Mouse (Mus musculus) heart, adult 2 months (tissue): ENCODE data around the gene Ddx56. TPM values are rescaled to one million over a fixed set of nuclear protein-coding genes. Genes with fewer than 3 reads are reported as not detected.
A peak's percentile ranks its signal among the peaks of the same experiment; 100 is the strongest.

Source experiments
- DNase-seq, 2 experiments: peaks; one replicate each; pipeline ENCODE4 v3.0.0; 2021
- H3K27ac ChIP-seq: fragments of 200-600 bp; 2 replicates; pipeline ENCODE4 v1.8.1; 2022
- H3K27me3 ChIP-seq: fragments of 200-500 bp; 2 replicates; pipeline ENCODE4 v1.6.1; 2012; ENCODE audit warnings: mild to moderate bottlenecking, low read length, inconsistent platforms, mixed read lengths; ENCODE audit not compliant: control insufficient read depth, insufficient read depth
- H3K36me3 ChIP-seq: fragments of 200-500 bp; 2 replicates; pipeline ENCODE4 v1.6.1; 2012; ENCODE audit warnings: low read length, inconsistent platforms; ENCODE audit not compliant: control insufficient read depth, insufficient read depth
- H3K4me1 ChIP-seq: fragments of 200-500 bp; 2 replicates; pipeline ENCODE4 v1.6.1; 2011; ENCODE audit warnings: low read length; ENCODE audit not compliant: control insufficient read depth, insufficient read depth
- H3K4me3 ChIP-seq: fragments of 200-600 bp; 2 replicates; pipeline ENCODE4 v1.8.1; 2022
- H3K79me2 ChIP-seq: fragments of 200-500 bp; replicated peaks from 2 replicates; pipeline ENCODE4 v1.6.1; 2012; ENCODE audit warnings: mild to moderate bottlenecking, inconsistent platforms, low read length, moderate library complexity, mixed read lengths; ENCODE audit not compliant: control insufficient read depth, insufficient read depth
- H3K9ac ChIP-seq: fragments of 200-500 bp; 2 replicates; pipeline ENCODE4 v1.6.1; 2012; ENCODE audit warnings: low read depth, mild to moderate bottlenecking, control low read depth, inconsistent platforms, low read length, mixed read lengths
- CTCF ChIP-seq: fragments of 200-600 bp; IDR thresholded peaks from 2 replicates; pipeline ENCODE4 v1.8.1; 2022; ENCODE audit warnings: antibody characterized with exemption, mild to moderate bottlenecking, moderate library complexity
- EP300 ChIP-seq: fragments of 200-500 bp; IDR thresholded peaks from 2 replicates; pipeline ENCODE4 v1.6.1; 2011; ENCODE audit warnings: low read depth, low read length, control low read depth; ENCODE audit not compliant: insufficient read depth
- POLR2A ChIP-seq: fragments of 200-500 bp; IDR thresholded peaks from 2 replicates; pipeline ENCODE4 v1.6.1; 2011; ENCODE audit warnings: mild to moderate bottlenecking, low read depth, low read length, control low read depth; ENCODE audit not compliant: insufficient read depth
- WGBS: fragments of 180-500 bp; shearing (Covaris S2); methylation state at CpG from one replicate; pipeline ENCODE4 v1.1.7; 2018; 5-methylcytosine and 5-hydroxymethylcytosine counted together
- intact Hi-C: fragments of 180-260 bp; cut with DNase I; formaldehyde crosslinking; loops from one replicate; pipeline ENCODE4 v1.15.1; 2025
- polyA plus RNA-seq: library from polyadenylated mRNA; depleted of rRNA; stranded (reverse); fragments of >200 nt; gene quantifications from 2 replicates; pipeline ENCODE4 v1.2.3, GENCODE M21; 2012
- total RNA-seq, 2 experiments: library from RNA; stranded (reverse); gene quantifications; 2 replicates each; pipeline ENCODE4 v1.2.3; 2021

Ddx56 gene
- total and polyA plus RNA-seq, 3 experiments, result 19.7 to 22.0 (median 21.1) TPM

DNA sequence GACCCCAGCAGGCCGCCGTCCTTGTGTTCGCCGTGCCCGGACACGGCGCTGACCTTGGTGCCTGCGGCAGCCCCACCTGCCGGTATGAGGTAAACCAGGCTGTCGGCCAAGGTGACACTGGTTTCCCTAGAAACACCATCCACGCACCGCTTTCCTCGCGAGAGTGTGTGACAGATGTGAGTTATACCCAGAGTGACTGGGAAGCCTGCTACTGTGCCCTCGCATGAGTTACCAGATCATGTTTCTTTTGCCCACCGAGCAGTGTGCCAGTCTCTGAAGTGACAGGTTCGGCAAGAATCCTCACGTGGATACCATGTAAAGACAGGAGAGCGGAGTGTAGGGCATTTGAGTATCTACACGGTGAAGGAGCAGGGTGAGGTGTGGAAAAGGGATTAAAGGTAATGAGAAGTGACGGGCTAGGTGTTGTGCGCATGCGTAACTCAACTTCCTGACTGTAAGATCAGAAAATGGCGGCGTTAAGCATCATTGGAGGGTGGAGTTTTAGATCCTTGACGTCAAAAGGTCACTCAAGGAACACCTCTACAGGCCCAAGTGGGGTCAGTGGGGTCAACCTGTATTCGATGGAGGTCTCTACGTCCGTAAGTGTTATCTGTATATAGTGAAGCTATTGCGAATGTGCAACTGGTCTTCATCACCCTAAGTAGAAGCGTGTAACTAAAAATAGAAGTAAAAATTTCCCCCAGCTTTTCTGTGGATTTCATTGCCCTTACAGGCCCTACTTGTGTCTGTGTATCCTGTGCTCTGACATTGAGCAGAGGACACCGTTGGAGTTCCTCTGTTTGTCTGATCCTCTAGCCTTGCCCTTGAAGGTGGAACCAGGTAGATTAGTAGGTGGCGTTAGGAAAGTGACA is 24.8 kb upstream of the Ddx56 start:
- no peaks in the 10 kb centered on the region for H3K27me3 ChIP-seq
- H3K27ac ChIP-seq, result peak overlapping the region; percentile 99
- H3K36me3 ChIP-seq, result peaks cover 5% of the 10 kb centered on the region; the same call in 1 of the 2 replicates
- H3K79me2 ChIP-seq, result no peaks in the 10 kb centered on the region; the same call in 1 of the 2 replicates
- no peak for DNase-seq
- intact Hi-C loops, result no loop called here
- TF ChIP-seq EP300, result no peak
- TF ChIP-seq POLR2A, result peak; percentile 70; the same call in 1 of the 2 replicates
- peak; percentile 52 for TF ChIP-seq CTCF
- H3K9ac ChIP-seq, result peak overlapping the region; percentile 92
- WGBS, result 11% methylated on average over 33 of the region's 33 CpGs
- H3K4me1 ChIP-seq, result peaks cover 4% of the 10 kb centered on the region; the same call in 1 of the 2 replicates
- H3K4me3 ChIP-seq, result peak overlapping the region; percentile 80

DNA sequence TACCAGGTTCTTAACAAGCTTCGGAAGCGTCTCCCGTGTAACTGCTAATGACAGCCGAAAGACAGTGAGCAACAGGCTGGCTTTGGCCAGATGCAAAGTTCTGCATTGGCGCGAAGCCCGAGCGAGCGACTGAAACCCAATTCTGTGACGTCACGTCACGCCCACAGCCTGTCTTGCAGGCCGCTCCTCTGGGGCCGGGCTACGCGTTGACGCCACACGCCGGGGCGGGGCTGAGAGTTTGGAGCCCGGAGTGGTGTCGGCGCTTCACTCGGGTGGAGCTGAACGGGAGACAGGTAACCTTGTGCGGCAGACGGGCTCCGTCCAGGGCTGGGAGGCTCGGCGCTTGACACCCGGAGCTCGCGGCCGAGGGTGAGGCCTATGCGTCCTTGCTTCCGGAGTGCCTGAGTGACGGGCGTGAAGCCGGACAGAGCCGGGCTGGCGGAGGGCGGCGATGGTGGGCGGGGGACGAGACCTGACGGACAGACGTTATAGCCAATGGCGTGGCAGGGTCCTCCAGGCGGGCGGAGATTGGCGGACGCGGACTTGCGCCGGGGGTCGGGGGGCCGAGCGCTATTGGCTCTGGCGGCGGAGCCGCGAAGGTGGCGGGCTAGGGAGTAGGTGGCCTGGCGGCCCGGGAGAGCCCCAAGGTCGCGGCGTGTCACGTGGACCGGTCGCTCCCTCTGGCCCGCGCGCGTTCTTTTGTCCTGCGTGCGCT is 24.0 kb upstream of the Ddx56 start, which contains the start of gene Ogdh:
Gene Ogdh (plus strand): TSS at position 233 of the 715 bp plus-strand sequence.
- Histone ChIP-seq H3K4me1 (peaks cover 4% of the 10 kb centered on the region; the same call in 1 of the 2 replicates), H3K27ac (peak within 1 kb of the TSS; percentile 99), H3K4me3 (peak within 1 kb of the TSS; percentile 80), H3K36me3 (peaks cover 4% of the 10 kb centered on the region; the same call in 1 of the 2 replicates), H3K9ac (peak within 1 kb of the TSS; percentile 92), H3K79me2 (no peaks in the 10 kb centered on the region; the same call in 1 of the 2 replicates), H3K27me3 (no peaks in the 10 kb centered on the region)
- intact Hi-C loops, result loop anchor here (2.0 kb wide), 1 partner anchor 17 kb away; the partner anchor contains the start of gene Tmed4
- under 1% methylated on average over 72 of the region's 77 CpGs for WGBS
- DNase-seq, result peak; percentile 99
- no peak for TF ChIP-seq CTCF
- 0 out of 2 replicates have a peak, but pooled peaks have one; percentile 49 for TF ChIP-seq EP300
- TF ChIP-seq POLR2A, result peak; percentile 91

- H3K4me1 ChIP-seq, result peaks cover 4% of the 10 kb centered on the region; the same call in 1 of the 2 replicates
- peak overlapping the region; percentile 80 for H3K4me3 ChIP-seq
- DNase-seq, result no peak
- peak overlapping the region; percentile 55; the same call in 1 of the 2 replicates for H3K9ac ChIP-seq
- WGBS, result 9% methylated on average over 3 of the region's 3 CpGs
- no peaks in the 10 kb centered on the region; the same call in 1 of the 2 replicates for H3K79me2 ChIP-seq
- TF ChIP-seq EP300, result no peak
- TF ChIP-seq POLR2A, result no peak
- H3K36me3 ChIP-seq, result peaks cover under 1% of the 10 kb centered on the region; the same call in 1 of the 2 replicates
- no peaks in the 10 kb centered on the region for H3K27me3 ChIP-seq
- H3K27ac ChIP-seq, result peak overlapping the region; percentile 99
- intact Hi-C loops, result loop anchor here (2.0 kb wide), 1 partner anchor 16 kb away; the partner anchor contains the start of gene Tmed4
Observed at GRCm38 (mm10) chr11:6290883-6291282, 23.3 kb upstream of the Ddx56 start.

- peak in 1 of 2 experiments; percentile 51 for DNase-seq
- H3K4me3 ChIP-seq, result no peak overlapping the region
- H3K36me3 ChIP-seq, result no peaks in the 10 kb centered on the region
- peaks cover 4% of the 10 kb centered on the region; the same call in 1 of the 2 replicates for H3K4me1 ChIP-seq
- 76% methylated on average over 3 of the region's 3 CpGs for WGBS
- TF ChIP-seq CTCF (no peak), EP300 (peak; percentile 87)
- intact Hi-C loops, result loop anchor here (2.0 kb wide), 1 partner anchor 15 kb away; the partner anchor contains the start of gene Tmed4
- peak overlapping the region; percentile 99 for H3K27ac ChIP-seq
- no peaks in the 10 kb centered on the region for H3K27me3 ChIP-seq
- H3K9ac ChIP-seq, result peak overlapping the region; percentile 33; the same call in 1 of the 2 replicates
- H3K79me2 ChIP-seq, result no peaks in the 10 kb centered on the region; the same call in 1 of the 2 replicates
Observed at GRCm38 (mm10) chr11:6290138-6290537, 22.6 kb upstream of the Ddx56 start.

DNA sequence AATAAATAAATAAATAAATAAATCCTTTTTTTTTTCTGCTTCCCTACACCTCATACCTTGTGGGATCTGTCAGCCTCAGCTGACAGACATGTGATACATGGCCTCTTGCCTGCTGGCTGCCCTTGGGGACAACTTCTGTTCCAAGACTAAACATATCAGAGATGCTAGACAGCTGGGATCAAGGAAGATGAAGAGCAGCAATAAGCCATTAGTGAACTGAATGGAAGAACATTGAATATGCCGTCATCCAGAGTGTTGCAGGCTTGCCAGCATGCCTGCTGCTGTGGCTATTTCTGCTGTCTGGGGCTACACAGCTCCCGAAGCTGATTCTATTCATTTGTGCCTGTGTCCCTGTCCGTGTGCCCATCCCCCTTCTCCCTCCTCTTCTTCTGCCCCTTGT is 15.4 kb upstream of the Ddx56 start:
- TF ChIP-seq CTCF, result no peak
- peak; percentile 95 for TF ChIP-seq EP300
- TF ChIP-seq POLR2A, result no peak
- Histone ChIP-seq H3K4me3 (no peak overlapping the region), H3K36me3 (no peaks in the 10 kb centered on the region), H3K9ac (no peak overlapping the region), H3K4me1 (no peaks in the 10 kb centered on the region), H3K27ac (peak overlapping the region; percentile 75), H3K27me3 (no peaks in the 10 kb centered on the region), H3K79me2 (no peaks in the 10 kb centered on the region)
- intact Hi-C loops, result no loop called here
- peak; percentile 65 to 76 for DNase-seq
- 41% methylated on average over 3 of the region's 3 CpGs for WGBS
